Mouse (Mus musculus): ENCODE measurements around the gene Ddah2. TPM values are rescaled to one million over a fixed set of nuclear protein-coding genes. Genes with fewer than 3 reads are reported as not detected.

Gene Ddah2
- polyA plus RNA-seq, 1 experiment from 2014 or later = 261 TPM

DNA sequence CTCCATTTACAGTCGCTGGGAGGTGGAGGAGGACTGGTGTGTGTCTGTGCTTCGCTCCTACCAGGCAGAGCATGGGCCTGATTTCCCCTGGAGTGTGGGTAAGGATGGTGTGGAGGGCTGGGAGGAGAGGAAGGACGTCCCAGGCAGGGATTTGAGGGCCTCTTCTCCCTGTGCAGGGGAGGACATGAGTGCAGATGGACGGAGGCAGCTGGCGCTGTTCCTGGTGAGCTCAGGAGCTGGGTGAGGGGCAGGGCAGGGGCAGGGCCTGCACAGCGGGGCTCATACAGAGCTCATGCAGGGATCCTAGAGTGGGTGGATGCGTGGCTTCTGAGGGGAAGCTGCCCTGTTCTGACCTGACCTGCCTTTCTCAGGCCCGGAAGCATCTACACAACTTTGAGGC lies 43.5 kb downstream of the Ddah2 start:
- H3K27ac ChIP-seq (replicated peaks) = no peak overlapping the region
- no peak overlapping the region for H3K4me3 ChIP-seq (replicated peaks)
- H3K9ac ChIP-seq (replicated peaks) = no peak overlapping the region
- no peak for ATAC-seq (ENCODE audit: low FRiP score)
- H3K27me3 ChIP-seq (replicated peaks) = no peaks in the 10 kb centered on the region
- peaks cover 66% of the 10 kb centered on the region for H3K36me3 ChIP-seq
- H3K9me3 ChIP-seq (replicated peaks) = no peaks in the 10 kb centered on the region
- 78% methylated on average over 8 of the region's 8 CpGs for WGBS
- no peak overlapping the region for H3K4me2 ChIP-seq
- H3K4me1 ChIP-seq = peaks cover 4% of the 10 kb centered on the region; the same call in 1 of the 2 replicates

DNA sequence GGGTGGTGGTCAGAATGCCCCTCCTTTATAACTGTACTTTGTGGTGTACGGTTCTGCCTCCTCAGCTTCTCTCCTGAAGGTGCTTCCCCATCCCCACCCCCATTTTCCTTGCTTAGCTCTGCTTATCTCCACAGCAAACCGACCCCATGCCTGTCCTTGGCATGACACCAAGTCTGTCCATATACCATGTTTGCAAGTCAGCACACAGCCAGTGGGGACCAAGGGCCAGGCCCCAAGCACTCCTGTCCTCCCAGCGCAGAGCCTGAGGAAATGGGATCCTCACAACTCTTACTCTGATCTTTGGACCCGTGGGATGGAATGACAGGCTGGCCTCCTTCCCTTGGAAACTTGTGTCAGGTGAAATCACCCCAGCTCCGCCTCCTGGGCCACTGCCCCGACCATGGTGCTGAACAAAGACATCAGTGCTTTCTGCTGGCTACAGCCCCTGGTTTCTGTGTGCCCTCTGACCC lies 44.4 kb downstream of the Ddah2 start:
- WGBS = 76% methylated on average over 6 of the region's 6 CpGs
- no peaks in the 10 kb centered on the region for H3K27me3 ChIP-seq (replicated peaks)
- peaks cover 58% of the 10 kb centered on the region for H3K36me3 ChIP-seq
- no peak for ATAC-seq (ENCODE audit: low FRiP score)
- H3K9me3 ChIP-seq (replicated peaks) = no peaks in the 10 kb centered on the region
- no peak overlapping the region for H3K9ac ChIP-seq (replicated peaks)
- H3K4me2 ChIP-seq = no peak overlapping the region
- H3K4me3 ChIP-seq (replicated peaks) = no peak overlapping the region
- peaks cover 4% of the 10 kb centered on the region; the same call in 1 of the 2 replicates for H3K4me1 ChIP-seq
- no peak overlapping the region for H3K27ac ChIP-seq (replicated peaks)

DNA sequence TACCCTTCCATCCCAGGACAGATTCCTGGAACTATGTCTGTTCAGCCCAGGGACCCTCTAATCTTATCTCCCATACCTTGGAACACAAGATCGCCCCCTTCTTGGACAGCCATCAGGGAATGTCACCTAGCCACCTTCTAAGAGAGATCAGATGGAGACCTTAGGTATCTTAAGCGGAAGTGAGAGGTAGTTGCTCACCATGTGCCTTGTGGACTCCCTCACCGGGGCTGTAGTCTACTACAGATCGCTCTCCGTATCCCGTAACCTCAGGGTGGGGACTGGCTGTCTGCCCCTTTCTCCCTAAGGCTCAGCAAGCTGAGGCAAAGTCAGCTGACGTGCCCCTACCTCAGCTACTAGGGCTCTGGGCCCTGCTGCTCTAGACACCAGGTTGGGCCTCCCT lies 45.2 kb downstream of the Ddah2 start:
- Histone ChIP-seq H3K9me3 (replicated peaks) (no peaks in the 10 kb centered on the region), H3K4me1 (peaks cover 4% of the 10 kb centered on the region; the same call in 1 of the 2 replicates), H3K27me3 (replicated peaks) (no peaks in the 10 kb centered on the region), H3K36me3 (peaks cover 51% of the 10 kb centered on the region), H3K9ac (replicated peaks) (no peak overlapping the region), H3K4me2 (no peak overlapping the region), H3K27ac (replicated peaks) (no peak overlapping the region), H3K4me3 (replicated peaks) (no peak overlapping the region)
- ATAC-seq (ENCODE audit: low FRiP score) = no peak
- WGBS = 96% methylated on average over 7 of the region's 7 CpGs

DNA sequence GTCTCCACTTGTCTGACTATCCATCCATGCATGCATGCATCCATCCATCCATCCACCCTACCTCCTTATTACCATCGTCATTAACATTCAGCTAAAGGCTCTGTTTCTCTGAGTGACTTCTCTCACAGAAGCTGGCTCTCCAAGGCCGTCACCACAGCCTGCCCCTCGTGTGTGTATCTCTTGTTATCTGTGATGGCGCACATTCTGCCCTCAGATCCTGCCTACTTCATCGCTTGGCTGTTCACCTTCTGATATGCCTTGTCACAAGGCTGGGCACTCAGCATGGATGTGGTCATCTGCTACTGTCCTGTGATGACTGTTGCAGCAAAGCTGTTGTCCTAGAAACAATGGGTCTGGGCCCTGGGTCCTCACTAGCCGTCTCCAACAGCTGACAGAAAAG lies 45.9 kb downstream of the Ddah2 start:
- H3K27ac ChIP-seq (replicated peaks) = no peak overlapping the region
- no peaks in the 10 kb centered on the region for H3K27me3 ChIP-seq (replicated peaks)
- no peak overlapping the region for H3K9ac ChIP-seq (replicated peaks)
- peaks cover 44% of the 10 kb centered on the region for H3K36me3 ChIP-seq
- no peaks in the 10 kb centered on the region for H3K9me3 ChIP-seq (replicated peaks)
- WGBS = 80% methylated on average over 6 of the region's 6 CpGs
- H3K4me3 ChIP-seq (replicated peaks) = no peak overlapping the region
- H3K4me1 ChIP-seq = peaks cover 4% of the 10 kb centered on the region; the same call in 1 of the 2 replicates
- ATAC-seq (ENCODE audit: low FRiP score) = no peak
- H3K4me2 ChIP-seq = no peak overlapping the region

DNA sequence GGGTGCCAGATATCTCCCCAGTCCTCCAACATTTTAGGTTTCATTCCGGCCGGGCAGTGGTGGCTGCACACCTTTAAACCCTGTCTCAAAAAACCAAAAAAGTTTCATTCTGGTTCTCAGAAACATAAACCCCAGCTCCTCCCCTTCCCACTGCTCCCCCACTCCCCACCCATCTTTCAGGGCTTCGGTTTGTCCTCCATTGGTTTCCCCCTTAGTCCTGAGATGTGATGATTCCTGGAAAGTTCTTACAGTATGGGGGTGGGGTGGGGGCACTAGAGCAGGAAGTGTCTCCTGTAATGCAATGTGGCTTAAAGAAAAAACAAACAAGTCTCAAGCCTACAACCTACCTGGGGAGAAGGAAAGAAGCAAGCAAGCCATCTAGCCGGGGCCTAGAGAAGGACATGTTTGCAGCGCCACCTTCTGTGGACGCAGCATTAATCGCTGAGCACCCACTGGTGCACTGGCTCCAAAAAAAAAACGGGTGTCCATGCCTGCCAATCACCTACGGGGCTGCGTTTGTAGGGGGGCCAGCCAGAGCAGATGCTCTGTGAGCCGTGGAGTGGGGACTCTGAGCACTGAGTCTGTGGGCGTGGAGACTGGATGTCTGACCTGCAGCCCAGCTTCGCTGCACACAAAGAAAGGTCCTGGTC lies 47.0 kb downstream of the Ddah2 start:
- Histone ChIP-seq H3K36me3 (peaks cover 34% of the 10 kb centered on the region), H3K4me2 (peak overlapping the region; percentile 31), H3K4me1 (peaks cover 4% of the 10 kb centered on the region; the same call in 1 of the 2 replicates), H3K27ac (replicated peaks) (no peak overlapping the region), H3K27me3 (replicated peaks) (no peaks in the 10 kb centered on the region), H3K9me3 (replicated peaks) (no peaks in the 10 kb centered on the region), H3K9ac (replicated peaks) (no peak overlapping the region), H3K4me3 (replicated peaks) (no peak overlapping the region)
- WGBS = 25% methylated on average over 13 of the region's 13 CpGs
- no peak for ATAC-seq (ENCODE audit: low FRiP score)

DNA sequence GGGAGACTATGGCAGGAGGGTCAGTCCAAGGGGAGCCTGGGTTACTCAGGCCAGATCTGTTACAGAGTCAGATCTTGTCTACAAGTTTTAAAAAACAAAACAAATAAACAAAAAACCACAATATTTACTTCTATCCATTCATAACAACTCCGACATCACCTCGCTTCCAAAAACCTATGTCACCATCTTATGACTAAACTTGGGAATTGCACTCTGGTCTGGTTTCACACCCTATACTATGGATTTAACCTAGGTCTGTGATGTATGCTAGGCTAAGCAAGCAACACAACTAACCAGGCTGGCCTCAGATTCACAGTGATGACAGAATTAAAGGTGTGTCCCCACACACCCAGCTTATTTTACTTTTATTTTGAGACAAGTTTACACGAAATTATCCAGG lies 47.7 kb downstream of the Ddah2 start:
- Histone ChIP-seq H3K4me1 (peaks cover 4% of the 10 kb centered on the region; the same call in 1 of the 2 replicates), H3K9me3 (replicated peaks) (no peaks in the 10 kb centered on the region), H3K27me3 (replicated peaks) (no peaks in the 10 kb centered on the region), H3K9ac (replicated peaks) (no peak overlapping the region), H3K27ac (replicated peaks) (no peak overlapping the region), H3K4me3 (replicated peaks) (no peak overlapping the region), H3K4me2 (no peak overlapping the region), H3K36me3 (peaks cover 28% of the 10 kb centered on the region)
- WGBS = 72% methylated on average over 3 of the region's 3 CpGs
- no peak for ATAC-seq (ENCODE audit: low FRiP score)

DNA sequence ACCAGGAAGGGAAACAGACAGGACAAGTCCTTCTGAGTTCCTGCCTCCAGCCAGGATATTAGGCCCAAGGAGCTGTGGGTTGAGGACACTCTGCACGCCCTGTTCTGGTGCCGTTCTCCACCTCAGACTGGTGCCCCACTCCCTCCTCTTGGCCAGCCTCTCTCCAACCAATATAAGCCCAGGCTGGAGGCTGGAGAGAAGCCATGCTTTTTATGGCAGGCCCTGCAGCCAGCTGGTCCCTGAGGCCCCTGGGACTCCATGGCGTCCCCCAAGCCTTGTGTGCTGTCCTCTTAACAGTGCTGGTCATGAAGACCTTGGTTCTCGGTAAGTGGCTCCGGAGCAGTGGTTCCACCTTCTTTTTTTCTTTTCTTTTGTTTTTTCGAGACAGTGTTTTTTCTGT lies 49.3 kb downstream of the Ddah2 start, which contains the start of gene Ly6g5c:
Gene Ly6g5c, plus strand, starts transcription at position 183 of the 400 bp plus-strand sequence.
- 79% methylated on average over 6 of the region's 6 CpGs for WGBS

More for the DNA sequence above, 49.3 kb downstream of the Ddah2 start, which contains the start of gene Ly6g5c:
- ATAC-seq (ENCODE audit: low FRiP score) = no peak
- peaks cover 4% of the 10 kb centered on the region; the same call in 1 of the 2 replicates for H3K4me1 ChIP-seq
- peaks cover 13% of the 10 kb centered on the region; the same call in 1 of the 2 replicates for H3K36me3 ChIP-seq
- no peak within 1 kb of the TSS for H3K4me3 ChIP-seq (replicated peaks)
- no peaks in the 10 kb centered on the region for H3K9me3 ChIP-seq (replicated peaks)
- no peak within 1 kb of the TSS for H3K27ac ChIP-seq (replicated peaks)
- no peak within 1 kb of the TSS for H3K4me2 ChIP-seq
- H3K9ac ChIP-seq (replicated peaks) = no peak within 1 kb of the TSS
- H3K27me3 ChIP-seq (replicated peaks) = no peaks in the 10 kb centered on the region

Other genes with a start within 250 kb of the Ddah2 start
- gene Stk19, start 222.1 kb upstream of the Ddah2 start, polyA plus RNA-seq (2015; fragmentation: Nextera tagmentation; extraction: Ambion mirVana) = 40.0 and 41.6 TPM in 2 replicates
- 58.9 and 64.8 TPM in 2 replicates for gene Dxo, start 222.0 kb upstream of the Ddah2 start, polyA plus RNA-seq (2015; fragmentation: Nextera tagmentation; extraction: Ambion mirVana)
- gene Skiv2l, start 208.8 kb upstream of the Ddah2 start, polyA plus RNA-seq (2015; fragmentation: Nextera tagmentation; extraction: Ambion mirVana) = 56.6 and 57.4 TPM in 2 replicates
- gene Nelfe, start 208.6 kb upstream of the Ddah2 start, polyA plus RNA-seq (2015; fragmentation: Nextera tagmentation; extraction: Ambion mirVana) = 77.4 and 77.8 TPM in 2 replicates
- gene Cfb, start 196.5 kb upstream of the Ddah2 start, polyA plus RNA-seq (2015; fragmentation: Nextera tagmentation; extraction: Ambion mirVana) = 2.4 and 5.9 TPM in 2 replicates
- gene Zbtb12, start 179.6 kb upstream of the Ddah2 start, polyA plus RNA-seq (2015; fragmentation: Nextera tagmentation; extraction: Ambion mirVana) = 9.6 and 10.6 TPM in 2 replicates
- not detected in 2 replicates for gene Gm20547, start 177.0 kb upstream of the Ddah2 start, polyA plus RNA-seq (2015; fragmentation: Nextera tagmentation; extraction: Ambion mirVana)
- 1.7 and 4.0 TPM in 2 replicates for gene C2, start 160.8 kb upstream of the Ddah2 start, polyA plus RNA-seq (2015; fragmentation: Nextera tagmentation; extraction: Ambion mirVana)
- 80.4 and 81.2 TPM in 2 replicates for gene Ehmt2, start 160.6 kb upstream of the Ddah2 start, polyA plus RNA-seq (2015; fragmentation: Nextera tagmentation; extraction: Ambion mirVana)
- gene Slc44a4, start 144.6 kb upstream of the Ddah2 start, polyA plus RNA-seq (2015; fragmentation: Nextera tagmentation; extraction: Ambion mirVana) = 4.1 TPM in 1 of 2 replicates, not detected in the other
- 39.1 and 43.5 TPM in 2 replicates for gene Neu1, start 127.8 kb upstream of the Ddah2 start, polyA plus RNA-seq (2015; fragmentation: Nextera tagmentation; extraction: Ambion mirVana)
- 0.54 and 0.84 TPM in 2 replicates for gene Hspa1b, start 99.8 kb upstream of the Ddah2 start, polyA plus RNA-seq (2015; fragmentation: Nextera tagmentation; extraction: Ambion mirVana)
- gene Gm20481, start 89.1 kb upstream of the Ddah2 start, polyA plus RNA-seq (2015; fragmentation: Nextera tagmentation; extraction: Ambion mirVana) = not detected in 2 replicates
- gene Hspa1a, start 86.9 kb upstream of the Ddah2 start, polyA plus RNA-seq (2015; fragmentation: Nextera tagmentation; extraction: Ambion mirVana) = 12.8 and 13.2 TPM in 2 replicates
- 1.4 and 1.5 TPM in 2 replicates for gene Hspa1l, start 86.3 kb upstream of the Ddah2 start, polyA plus RNA-seq (2015; fragmentation: Nextera tagmentation; extraction: Ambion mirVana)
- 97.9 and 120 TPM in 2 replicates for gene Lsm2, start 77.2 kb upstream of the Ddah2 start, polyA plus RNA-seq (2015; fragmentation: Nextera tagmentation; extraction: Ambion mirVana)
- 57.8 and 83.6 TPM in 2 replicates for gene Vars, start 58.0 kb upstream of the Ddah2 start, polyA plus RNA-seq (2015; fragmentation: Nextera tagmentation; extraction: Ambion mirVana)
- gene Vwa7, start 42.5 kb upstream of the Ddah2 start, polyA plus RNA-seq (2015; fragmentation: Nextera tagmentation; extraction: Ambion mirVana) = 0.19 and 0.34 TPM in 2 replicates
- 1.8 and 6.2 TPM in 2 replicates for gene Sapcd1, start 31.0 kb upstream of the Ddah2 start, polyA plus RNA-seq (2015; fragmentation: Nextera tagmentation; extraction: Ambion mirVana)
- 2.0 and 3.3 TPM in 2 replicates for gene Msh5, start 12.3 kb upstream of the Ddah2 start, polyA plus RNA-seq (2015; fragmentation: Nextera tagmentation; extraction: Ambion mirVana)
- gene Clic1, start 9.1 kb upstream of the Ddah2 start, polyA plus RNA-seq (2015; fragmentation: Nextera tagmentation; extraction: Ambion mirVana) = 76.6 and 156 TPM in 2 replicates
- 0.19 TPM in 1 of 2 replicates, not detected in the other for gene Ly6g6c, start 6.4 kb downstream of the Ddah2 start, polyA plus RNA-seq (2015; fragmentation: Nextera tagmentation; extraction: Ambion mirVana)
- gene Mpig6b, start 7.1 kb downstream of the Ddah2 start, polyA plus RNA-seq (2015; fragmentation: Nextera tagmentation; extraction: Ambion mirVana) = 0.17 and 0.24 TPM in 2 replicates
- 0.65 and 1.3 TPM in 2 replicates for gene Ly6g6e, start 17.9 kb downstream of the Ddah2 start, polyA plus RNA-seq (2015; fragmentation: Nextera tagmentation; extraction: Ambion mirVana)
- 0.74 and 2.8 TPM in 2 replicates for gene Ly6g6d, start 19.0 kb downstream of the Ddah2 start, polyA plus RNA-seq (2015; fragmentation: Nextera tagmentation; extraction: Ambion mirVana)
- gene Ly6g6f, start 26.6 kb downstream of the Ddah2 start, polyA plus RNA-seq (2015; fragmentation: Nextera tagmentation; extraction: Ambion mirVana) = 0.32 TPM in 1 of 2 replicates, not detected in the other
- gene Abhd16a, start 30.2 kb downstream of the Ddah2 start, polyA plus RNA-seq (2015; fragmentation: Nextera tagmentation; extraction: Ambion mirVana) = 110 TPM in 2 replicates
- not detected in 2 replicates for gene Ly6g5c, start 49.2 kb downstream of the Ddah2 start, polyA plus RNA-seq (2015; fragmentation: Nextera tagmentation; extraction: Ambion mirVana)
- gene Ly6g5b, start 56.4 kb downstream of the Ddah2 start, polyA plus RNA-seq (2015; fragmentation: Nextera tagmentation; extraction: Ambion mirVana) = 1.0 and 1.5 TPM in 2 replicates
- gene Gpank1, start 62.4 kb downstream of the Ddah2 start, polyA plus RNA-seq (2015; fragmentation: Nextera tagmentation; extraction: Ambion mirVana) = 22.4 and 22.8 TPM in 2 replicates
- 312 and 350 TPM in 2 replicates for gene Csnk2b, start 63.0 kb downstream of the Ddah2 start, polyA plus RNA-seq (2015; fragmentation: Nextera tagmentation; extraction: Ambion mirVana)
- gene D17H6S53E, start 67.3 kb downstream of the Ddah2 start, polyA plus RNA-seq (2015; fragmentation: Nextera tagmentation; extraction: Ambion mirVana) = 9.5 and 10.6 TPM in 2 replicates
- 0.20 and 0.84 TPM in 2 replicates for gene Apom, start 73.0 kb downstream of the Ddah2 start, polyA plus RNA-seq (2015; fragmentation: Nextera tagmentation; extraction: Ambion mirVana)
- 54.7 and 62.7 TPM in 2 replicates for gene Bag6, start 76.1 kb downstream of the Ddah2 start, polyA plus RNA-seq (2015; fragmentation: Nextera tagmentation; extraction: Ambion mirVana)
- gene Prrc2a, start 105.9 kb downstream of the Ddah2 start, polyA plus RNA-seq (2015; fragmentation: Nextera tagmentation; extraction: Ambion mirVana) = 155 TPM in 2 replicates
- gene Aif1, start 117.0 kb downstream of the Ddah2 start, polyA plus RNA-seq (2015; fragmentation: Nextera tagmentation; extraction: Ambion mirVana) = 12.1 and 12.3 TPM in 2 replicates
- 8.3 and 12.1 TPM in 2 replicates for gene Lst1, start 129.4 kb downstream of the Ddah2 start, polyA plus RNA-seq (2015; fragmentation: Nextera tagmentation; extraction: Ambion mirVana)
- gene Ltb, start 135.4 kb downstream of the Ddah2 start, polyA plus RNA-seq (2015; fragmentation: Nextera tagmentation; extraction: Ambion mirVana) = 0.63 and 7.3 TPM in 2 replicates
- gene Tnf, start 143.0 kb downstream of the Ddah2 start, polyA plus RNA-seq (2015; fragmentation: Nextera tagmentation; extraction: Ambion mirVana) = 0.09 and 0.28 TPM in 2 replicates
- 0.75 and 0.77 TPM in 2 replicates for gene Lta, start 146.3 kb downstream of the Ddah2 start, polyA plus RNA-seq (2015; fragmentation: Nextera tagmentation; extraction: Ambion mirVana)
- gene Gm16181, start 161.8 kb downstream of the Ddah2 start, polyA plus RNA-seq (2015; fragmentation: Nextera tagmentation; extraction: Ambion mirVana) = 0.40 TPM in 1 of 2 replicates, not detected in the other
- gene Atp6v1g2, start 174.6 kb downstream of the Ddah2 start, polyA plus RNA-seq (2015; fragmentation: Nextera tagmentation; extraction: Ambion mirVana) = 116 and 126 TPM in 2 replicates
- 11.2 and 12.1 TPM in 2 replicates for gene Nfkbil1, start 176.8 kb downstream of the Ddah2 start, polyA plus RNA-seq (2015; fragmentation: Nextera tagmentation; extraction: Ambion mirVana)
- gene Ddx39b, start 182.7 kb downstream of the Ddah2 start, polyA plus RNA-seq (2015; fragmentation: Nextera tagmentation; extraction: Ambion mirVana) = 334 and 376 TPM in 2 replicates
- gene H2-D1, start 203.7 kb downstream of the Ddah2 start, polyA plus RNA-seq (2015; fragmentation: Nextera tagmentation; extraction: Ambion mirVana) = 143 and 196 TPM in 2 replicates

Measured in neural tube, embryonic 15.5 days (tissue).